Mouse (Mus musculus): ENCODE data around the gene Hsd17b13. TPM values are rescaled to one million over a fixed set of nuclear protein-coding genes. Genes with fewer than 3 reads are reported as not detected.

Hsd17b13 gene
- total RNA-seq, 2 experiments from 2014 or later, result not detected

DNA sequence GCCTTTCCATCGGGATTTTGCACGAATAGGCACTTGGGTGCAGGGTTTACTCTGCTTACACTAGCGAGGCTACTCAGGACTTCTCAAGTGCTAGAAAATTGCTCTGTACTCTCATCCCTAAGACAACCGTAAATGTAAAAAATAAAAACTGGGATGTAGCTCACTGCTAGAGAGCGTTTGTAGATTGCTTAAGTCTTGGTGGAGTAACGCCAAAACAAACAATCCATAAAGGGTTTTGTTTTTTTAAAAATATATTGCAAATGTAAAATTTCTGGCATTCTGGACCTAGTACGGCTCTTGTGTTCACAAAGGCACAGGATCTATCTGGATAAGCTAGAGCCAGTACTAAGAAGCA lies 49.0 kb downstream of the Hsd17b13 start:
- intact Hi-C loops (cut with DNase I), result no loop called here
- DNase-seq, result no peak

DNA sequence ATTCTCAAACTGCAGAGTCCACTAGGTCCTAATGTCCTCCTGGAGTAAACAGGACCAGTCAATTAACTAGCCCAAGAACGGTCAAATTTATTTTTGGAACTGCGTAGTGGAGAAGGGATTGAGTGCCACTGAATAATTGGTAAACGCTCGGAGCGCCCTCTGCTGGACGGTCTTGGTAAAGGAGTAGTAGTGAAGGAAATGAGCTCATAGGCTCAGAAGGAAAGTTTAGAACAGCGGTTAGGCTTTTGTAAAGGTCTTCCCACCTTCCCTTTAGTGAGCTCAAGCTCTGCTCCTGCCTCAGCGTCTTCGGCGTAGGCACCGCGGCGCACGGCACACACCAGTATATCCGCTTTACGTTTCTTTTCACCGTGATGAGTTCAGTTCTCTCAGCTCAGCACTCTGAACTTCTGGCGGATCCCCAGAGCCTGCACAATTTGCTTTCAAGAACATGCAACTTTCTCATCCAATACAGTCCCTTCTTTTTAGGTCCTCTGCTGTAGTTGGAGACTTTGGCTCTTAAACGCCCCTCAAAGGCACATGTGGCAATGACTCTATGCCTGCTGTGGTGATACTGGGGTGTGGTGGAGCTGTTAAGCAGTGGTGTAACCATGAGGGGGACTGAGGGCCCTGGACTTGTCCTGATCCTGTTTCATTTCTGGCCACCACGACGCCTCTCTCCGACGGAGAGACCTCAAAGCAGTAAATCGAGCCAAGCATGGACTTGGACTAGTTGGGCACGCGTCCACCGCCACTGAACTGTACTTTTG lies 49.6 kb downstream of the Hsd17b13 start:
- DNase-seq, result peak; percentile 94 to 98
- intact Hi-C loops (cut with DNase I), result loop anchor here (1.0 kb wide), 1 partner anchor 71 kb away; no protein-coding TSS in a partner anchor

DNA sequence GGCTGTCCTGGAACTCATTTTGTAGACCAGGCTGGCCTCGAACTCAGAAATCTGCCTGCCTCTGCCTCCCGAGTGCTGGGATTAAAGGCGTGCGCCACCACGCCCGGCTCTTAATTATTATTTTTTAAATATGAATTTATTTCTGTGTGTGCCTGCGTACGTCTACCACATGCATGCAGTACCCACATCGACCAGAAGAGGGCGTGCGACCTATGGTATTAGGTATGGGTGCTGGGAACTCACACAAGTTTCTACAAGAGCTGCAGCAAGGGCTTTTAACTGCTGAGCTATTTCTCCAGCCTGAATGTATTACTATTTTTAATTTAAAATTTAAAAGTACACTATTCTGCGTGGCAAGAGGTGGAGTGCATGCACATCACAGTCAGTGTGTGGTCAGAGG lies 50.8 kb downstream of the Hsd17b13 start:
- intact Hi-C loops (cut with DNase I), result no loop called here
- no peak for DNase-seq

DNA sequence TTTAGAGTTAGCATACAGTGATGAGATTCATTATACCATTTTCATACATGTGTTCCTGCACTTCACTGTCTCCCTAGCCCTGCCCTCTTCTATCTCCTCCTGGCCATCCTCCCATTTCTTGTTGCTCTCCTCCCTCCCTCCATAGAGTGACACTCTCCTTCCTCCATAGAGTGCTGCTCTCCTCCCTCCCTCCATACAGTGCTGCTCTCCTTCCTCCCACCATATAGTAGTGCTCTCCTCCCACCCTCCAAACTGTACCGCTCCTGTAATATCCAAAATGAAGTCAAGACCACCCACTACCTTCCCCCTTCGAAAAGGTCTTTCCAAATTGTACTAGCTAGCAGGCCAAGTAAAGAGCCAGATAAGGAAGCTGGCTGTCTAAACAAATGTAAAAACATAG lies 53.5 kb downstream of the Hsd17b13 start:
- DNase-seq, result no peak
- intact Hi-C loops (cut with DNase I), result loop anchor here (5.0 kb wide), 1 partner anchor 241 kb away; no protein-coding TSS in a partner anchor

DNA sequence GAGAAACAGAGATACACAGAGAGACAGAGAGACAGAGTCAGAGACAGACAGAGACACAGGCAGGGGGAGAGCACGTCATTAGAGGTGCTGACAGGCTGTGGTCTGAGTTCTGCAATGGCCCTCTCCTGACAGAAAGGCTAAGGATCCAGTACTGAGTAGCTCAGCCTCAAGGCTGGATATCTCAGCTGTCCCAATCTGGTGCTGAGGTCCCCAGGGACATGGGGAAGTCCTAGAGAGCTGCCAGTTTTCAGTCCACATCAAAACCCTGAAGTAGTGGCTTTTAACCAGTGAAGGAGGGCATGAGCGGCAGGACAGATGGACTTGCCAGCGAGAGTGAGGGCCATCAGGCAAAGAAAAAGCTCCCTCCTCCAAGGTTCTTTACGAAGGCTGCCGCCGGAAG lies 54.1 kb downstream of the Hsd17b13 start:
- peak; percentile 34 to 43 for DNase-seq
- intact Hi-C loops (cut with DNase I), result loop anchor here (5.0 kb wide), 1 partner anchor 241 kb away; no protein-coding TSS in a partner anchor

DNA sequence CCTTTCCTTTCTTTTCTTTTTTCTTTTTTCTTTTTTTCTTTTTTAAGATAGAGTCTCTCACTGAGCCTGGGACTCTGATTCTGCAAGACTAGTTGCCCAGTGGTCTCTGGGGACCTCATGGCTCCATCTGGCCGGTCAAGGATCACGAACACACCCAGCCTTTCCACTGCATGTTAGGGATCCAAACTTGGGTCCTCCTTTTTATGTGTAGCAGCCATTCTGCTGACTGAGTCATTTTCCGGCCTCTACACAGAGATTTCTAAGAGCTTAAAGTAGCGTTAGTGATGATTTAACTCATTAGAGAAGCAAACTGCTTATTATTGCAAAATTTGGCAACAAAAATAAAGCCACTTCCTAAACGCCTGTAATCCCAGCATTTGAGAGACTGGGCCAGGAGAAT lies 54.8 kb downstream of the Hsd17b13 start:
- intact Hi-C loops (cut with DNase I), result loop anchor here (5.0 kb wide), 1 partner anchor 240 kb away; no protein-coding TSS in a partner anchor
- peak in 1 of 2 experiments; percentile 33 for DNase-seq

DNA sequence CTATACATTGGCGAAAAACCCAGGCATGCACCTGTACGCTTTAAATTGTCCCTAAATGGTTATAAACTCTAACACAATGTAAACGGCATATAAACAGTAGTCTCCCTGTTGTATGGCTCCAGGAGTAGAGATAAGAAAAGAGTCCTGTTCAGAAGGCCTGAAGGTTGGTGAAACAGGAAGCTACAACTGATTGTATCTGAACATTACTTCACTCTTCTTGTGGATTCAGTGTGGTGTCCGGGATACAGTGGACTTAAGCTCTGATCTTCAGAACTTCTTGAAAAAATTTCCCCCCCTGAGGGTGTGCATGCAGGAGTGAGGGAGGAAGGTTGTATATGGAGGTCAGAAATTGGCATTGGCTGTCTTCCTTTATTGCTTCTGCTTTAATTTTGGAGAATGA lies 57.7 kb downstream of the Hsd17b13 start:
- intact Hi-C loops (cut with DNase I), result no loop called here
- DNase-seq, result no peak

DNA sequence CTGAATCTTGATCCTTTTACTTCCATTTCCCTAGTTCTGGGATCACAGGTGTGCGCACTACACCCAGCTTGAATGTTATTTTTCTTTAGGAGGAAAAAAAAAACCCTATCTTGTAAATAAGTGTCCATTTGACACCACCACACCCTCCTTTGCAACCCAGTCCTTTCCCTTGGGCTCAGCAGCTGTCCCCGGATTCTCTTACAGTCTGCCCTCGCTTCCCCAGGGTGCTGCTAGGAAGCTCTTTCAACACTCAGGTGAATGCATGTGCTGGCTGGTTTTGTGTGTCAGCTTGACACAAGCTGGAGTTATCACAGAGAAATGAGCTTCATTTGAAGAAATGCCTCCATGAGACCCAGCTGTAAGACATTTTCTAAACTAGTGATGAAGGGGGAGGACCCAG lies 59.0 kb downstream of the Hsd17b13 start:
- intact Hi-C loops (cut with DNase I), result no loop called here

DNA sequence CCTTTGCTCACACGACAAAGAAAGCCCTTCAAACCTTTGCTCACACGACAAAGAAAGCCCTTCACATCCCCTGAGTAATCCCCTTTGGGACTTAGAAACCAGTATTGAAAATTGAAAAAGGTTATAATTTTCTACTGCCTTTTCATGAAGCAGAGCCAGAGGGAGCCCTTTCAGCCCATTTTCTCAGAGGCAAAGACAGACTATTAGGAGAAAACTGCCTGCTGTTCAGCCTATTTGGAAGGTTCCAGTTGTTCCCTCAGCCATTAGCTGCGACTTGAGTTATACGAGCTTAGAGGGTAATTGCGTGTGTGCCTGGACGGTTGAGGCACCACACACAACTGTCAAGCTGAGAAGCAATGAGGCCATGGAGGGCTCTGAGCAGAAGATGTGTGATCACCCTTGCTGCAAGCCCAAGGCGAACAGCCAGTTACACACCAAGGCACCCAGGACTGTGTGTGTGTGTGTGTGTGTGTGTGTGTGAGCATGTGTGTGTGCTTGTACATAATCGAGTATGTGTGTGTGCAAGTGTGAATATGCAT lies 59.8 kb downstream of the Hsd17b13 start:
- no peak for DNase-seq
- intact Hi-C loops (cut with DNase I), result no loop called here

More for the DNA sequence above, 59.0 kb downstream of the Hsd17b13 start:
- DNase-seq, result no peak

DNA sequence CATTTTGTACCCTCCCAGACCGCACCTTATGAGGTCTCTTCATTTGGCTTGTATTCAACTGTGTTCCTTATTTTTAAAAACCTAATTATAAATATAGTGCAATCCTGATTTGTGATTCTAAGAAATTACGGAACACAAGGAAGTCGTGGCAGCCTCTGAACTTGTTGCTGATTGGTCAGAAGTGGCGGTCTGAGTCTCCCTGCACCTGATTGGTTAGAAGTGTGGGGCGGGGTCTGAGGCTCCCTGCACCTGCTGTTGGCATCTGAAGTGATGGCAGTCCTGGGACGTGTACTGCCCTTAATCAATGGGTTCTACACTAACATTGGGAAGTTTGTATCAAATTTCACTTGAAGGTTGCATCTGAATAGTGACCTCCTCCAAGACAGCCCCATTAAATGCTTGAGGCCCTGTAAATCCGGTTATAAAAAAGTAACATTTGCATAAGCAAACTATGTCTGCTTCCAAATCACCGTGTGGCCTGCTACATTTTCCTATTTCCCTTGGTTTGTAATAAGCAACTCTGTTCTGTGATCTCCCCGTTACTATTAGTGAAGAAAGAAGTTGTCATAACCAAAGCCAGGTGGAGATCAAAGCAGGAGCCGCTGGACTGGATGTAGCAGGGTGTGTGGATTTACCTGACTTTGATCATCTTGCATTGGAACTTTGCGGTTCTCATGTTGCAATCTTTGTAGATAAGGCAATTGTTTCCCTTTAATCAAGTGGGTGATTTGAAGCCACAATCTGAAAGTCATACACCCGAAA lies 60.4 kb downstream of the Hsd17b13 start:
- no peak for DNase-seq

DNA sequence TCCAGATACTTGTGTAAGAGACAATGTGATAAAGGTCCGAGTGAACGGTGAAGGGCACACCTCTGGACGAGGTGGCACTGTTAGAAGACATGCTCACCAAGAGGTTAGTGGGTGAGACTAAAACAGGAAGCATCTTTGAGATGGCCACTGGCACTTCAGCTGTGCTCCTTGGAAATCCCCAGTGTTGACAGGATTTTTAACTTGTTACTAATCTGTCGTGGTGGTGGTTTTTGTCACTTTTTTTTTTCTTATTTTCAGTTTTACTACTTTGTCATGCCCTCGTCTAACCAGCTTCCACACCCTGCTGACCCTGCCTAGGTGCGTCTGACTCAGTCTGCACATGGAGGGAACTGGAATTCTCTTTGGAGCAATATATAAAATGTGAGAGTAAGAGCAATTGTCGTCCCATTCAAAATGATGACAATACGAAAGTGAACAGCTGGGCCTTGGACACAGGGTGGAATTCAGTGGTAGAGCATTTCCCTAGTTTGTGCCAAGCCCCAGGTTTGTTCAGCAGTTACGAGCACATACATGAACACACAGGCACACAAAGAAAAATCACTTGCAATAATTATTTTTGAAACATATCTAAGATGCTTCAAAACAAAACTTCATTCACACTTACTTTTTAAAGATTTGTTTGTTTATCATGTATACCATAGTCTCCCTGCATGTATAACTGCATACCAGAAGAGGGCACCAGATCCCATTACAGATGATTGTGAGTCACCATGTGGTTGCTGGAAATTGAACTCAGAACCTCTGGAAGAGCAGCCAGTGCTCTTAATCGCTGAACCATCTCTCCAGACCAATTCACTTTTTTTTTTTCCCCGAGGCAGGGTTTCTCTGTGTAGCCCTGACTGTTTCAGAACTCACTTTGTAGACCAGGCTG lies 62.6 kb downstream of the Hsd17b13 start:
- no peak for DNase-seq
- intact Hi-C loops (cut with DNase I), result no loop called here

More for the DNA sequence above, 60.4 kb downstream of the Hsd17b13 start:
- intact Hi-C loops (cut with DNase I), result no loop called here

DNA sequence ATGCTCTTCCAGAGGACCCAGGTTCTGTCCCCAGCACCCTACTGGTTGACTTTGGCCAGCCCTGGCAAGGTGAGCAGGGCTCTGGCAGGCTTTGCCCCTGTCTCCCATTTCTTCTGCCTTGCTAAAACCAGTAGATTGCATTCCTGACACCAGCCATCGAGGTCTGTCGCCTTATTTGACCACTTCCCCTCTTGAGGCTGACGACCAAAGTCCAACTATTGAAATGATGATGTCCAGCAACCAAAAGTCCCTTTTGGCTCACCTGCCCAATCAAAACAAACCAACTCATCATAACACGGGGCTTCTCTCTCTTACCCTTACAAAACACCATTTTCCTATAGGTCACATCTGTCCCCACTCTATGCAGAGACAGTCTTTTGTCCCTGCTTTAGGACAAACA lies 64.1 kb downstream of the Hsd17b13 start:
- DNase-seq, result no peak
- intact Hi-C loops (cut with DNase I), result no loop called here

DNA sequence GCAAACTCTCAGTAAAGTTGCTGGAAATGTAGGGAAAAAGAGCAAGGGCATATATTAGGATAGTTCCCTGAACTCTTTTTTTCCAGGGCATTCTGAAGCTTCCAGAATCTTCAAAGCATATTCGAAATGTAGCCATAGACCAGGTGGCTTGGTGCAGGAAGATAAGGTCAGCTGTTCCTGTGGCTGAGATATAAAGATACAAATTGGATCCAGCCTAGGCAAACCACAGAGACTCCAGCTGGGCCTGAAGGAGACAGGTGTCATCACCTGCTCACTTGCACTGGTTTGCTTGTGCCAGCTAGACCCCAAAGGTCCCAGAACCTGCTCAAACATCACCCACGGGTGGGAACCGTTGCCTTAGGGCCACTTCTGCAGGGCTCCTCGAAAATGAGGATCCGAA lies 65.7 kb downstream of the Hsd17b13 start:
- no peak for DNase-seq
- intact Hi-C loops (cut with DNase I), result no loop called here

DNA sequence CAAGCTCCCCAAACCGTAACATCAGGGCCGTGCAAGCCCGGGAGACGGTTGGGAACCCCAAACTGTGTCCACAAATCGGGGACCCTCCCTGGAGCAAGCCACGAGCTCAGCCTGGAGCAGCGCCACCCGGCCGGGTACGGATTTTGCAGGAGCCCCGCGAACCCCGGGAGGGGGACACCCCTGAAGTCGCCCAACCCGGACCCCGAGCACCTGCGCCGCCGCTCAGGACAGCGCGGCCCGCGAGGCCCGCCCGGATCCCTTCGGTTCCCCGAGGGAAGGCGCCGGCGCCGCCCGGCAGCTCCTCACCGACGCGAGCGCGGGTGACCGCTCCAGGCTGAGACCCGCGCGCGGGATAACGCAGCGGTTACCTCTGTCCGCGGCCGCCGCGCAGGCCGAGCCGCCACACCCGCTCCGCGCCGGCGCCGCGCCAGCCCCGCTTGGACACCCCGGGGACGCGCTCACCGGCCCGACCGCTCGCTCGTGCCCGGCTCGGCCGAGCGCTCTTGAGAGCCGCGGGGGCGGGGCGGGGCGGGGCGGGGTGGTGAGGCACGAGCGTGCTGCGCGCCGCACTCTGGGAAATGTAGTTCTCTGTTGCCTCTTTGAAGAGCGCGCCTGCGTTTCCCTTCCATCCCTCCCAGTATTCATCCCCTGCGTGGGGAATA lies 66.3 kb downstream of the Hsd17b13 start, which contains the start of gene Klhl8:
Gene Klhl8, minus strand, starts transcription at position 512 of the 662 bp plus-strand sequence.
- intact Hi-C loops (cut with DNase I), result no loop called here

DNA sequence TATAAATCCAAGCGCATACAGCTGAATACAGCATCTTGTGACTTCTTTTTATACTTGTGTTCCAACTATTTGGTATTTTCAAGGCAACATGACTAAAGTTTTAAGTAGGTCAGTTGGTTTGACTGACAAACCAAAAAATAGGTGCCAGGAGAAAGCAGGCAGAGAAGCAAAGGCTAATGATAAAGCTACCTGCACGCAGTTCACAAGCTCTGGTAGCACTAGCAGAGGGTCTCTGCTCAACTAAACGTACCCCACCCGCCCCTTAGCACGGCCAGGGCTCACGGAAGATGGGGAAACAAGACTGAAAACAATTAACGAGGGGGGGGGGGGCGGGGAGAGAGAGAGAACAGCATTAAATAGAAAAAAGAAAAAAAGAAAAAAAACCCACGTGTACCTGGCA lies 67.1 kb downstream of the Hsd17b13 start:
- DNase-seq, result no peak
- intact Hi-C loops (cut with DNase I), result no loop called here

More for the DNA sequence above, 66.3 kb downstream of the Hsd17b13 start, which contains the start of gene Klhl8:
- peak; percentile 89 to 90 for DNase-seq

DNA sequence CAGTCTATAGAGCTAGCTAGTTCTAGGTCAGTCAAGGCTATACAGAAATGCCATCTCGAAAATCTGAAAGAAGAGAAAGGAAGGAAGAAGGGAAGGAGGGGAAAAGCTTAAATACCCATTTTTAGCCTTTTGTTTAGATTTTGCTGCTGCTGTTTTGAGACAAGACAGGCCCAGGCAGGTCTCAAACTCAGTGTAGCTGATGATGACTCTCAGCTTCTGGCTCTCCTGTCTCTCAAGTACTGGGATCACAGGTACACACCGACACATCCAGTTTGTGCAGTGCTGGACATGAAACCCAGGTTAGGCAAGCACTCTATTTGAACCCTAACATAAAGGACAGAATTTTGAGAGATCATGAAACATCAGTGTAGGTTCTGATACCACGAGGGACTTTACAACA lies 67.7 kb downstream of the Hsd17b13 start:
- intact Hi-C loops (cut with DNase I), result no loop called here
- no peak for DNase-seq

DNA sequence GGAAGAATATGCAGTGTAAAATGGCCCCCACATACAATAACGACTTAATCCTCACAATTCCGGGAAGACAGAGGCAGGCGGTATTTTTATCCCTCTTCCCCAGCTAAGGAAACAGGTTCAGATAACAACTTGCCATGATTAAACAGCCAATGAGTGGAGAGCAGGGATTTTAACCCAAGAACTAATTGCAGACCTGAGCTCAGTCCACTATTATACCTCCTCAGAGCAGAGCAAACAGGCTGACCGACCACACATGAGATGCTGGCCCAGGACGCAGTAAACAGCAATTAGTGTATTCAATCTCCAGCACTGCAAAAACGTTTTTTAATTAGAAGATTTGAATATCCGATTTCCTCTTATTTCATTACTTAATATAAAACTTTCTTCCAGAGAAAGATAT lies 68.4 kb downstream of the Hsd17b13 start:
- intact Hi-C loops (cut with DNase I), result no loop called here

DNA sequence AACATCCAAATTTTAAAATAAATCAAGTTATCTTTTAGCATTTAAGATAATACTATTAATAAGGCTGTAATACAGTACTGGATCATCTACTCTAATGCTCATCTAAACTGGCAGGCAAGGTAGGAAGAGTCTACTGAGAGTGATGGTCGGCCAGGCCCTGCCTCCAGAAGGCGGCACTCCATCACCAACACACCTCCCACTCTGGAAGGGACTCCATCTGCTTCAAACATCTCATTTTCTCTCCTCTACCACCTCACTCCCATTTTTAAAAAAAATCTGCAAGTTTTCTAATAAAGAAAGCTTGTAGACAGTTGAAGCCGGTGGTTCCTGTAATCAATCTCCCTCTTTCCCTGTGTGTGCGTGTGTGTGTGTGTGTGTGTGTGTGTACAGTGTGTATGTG lies 69.4 kb downstream of the Hsd17b13 start:
- intact Hi-C loops (cut with DNase I), result no loop called here

More for the DNA sequence above, 68.4 kb downstream of the Hsd17b13 start:
- DNase-seq, result no peak

DNA sequence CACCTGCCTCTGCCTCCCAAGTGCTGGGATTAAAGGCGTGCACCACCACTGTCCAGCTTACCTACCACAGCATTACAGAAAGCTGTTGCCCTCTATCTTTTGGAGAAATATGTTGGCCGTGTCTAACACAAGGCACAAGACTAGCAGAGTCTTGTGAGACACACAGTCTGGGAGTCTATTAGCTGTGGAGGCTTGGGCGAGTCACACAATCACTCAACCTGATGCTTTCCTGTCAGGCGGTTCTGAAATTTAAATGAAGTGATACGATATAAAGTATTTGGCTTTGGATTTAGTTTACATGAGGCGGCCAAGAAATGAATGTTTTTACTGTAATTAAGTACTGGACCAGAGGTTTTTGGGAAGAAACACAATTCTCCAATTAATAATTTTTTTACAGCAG lies 71.0 kb downstream of the Hsd17b13 start:
- no peak for DNase-seq
- intact Hi-C loops (cut with DNase I), result no loop called here

More for the DNA sequence above, 69.4 kb downstream of the Hsd17b13 start:
- no peak for DNase-seq

All from heart, postnatal 10 days (tissue).